Mouse (Mus musculus) small intestine, adult 2 months (tissue): ENCODE measurements at regions not wholly inside any gene's neighbourhood (a gene's known extent, or its start where the extent isn't known, plus 50 kb on each side); places are given as distances from the start of the nearest gene placed in this dataset.

Source experiments
- CTCF ChIP-seq: fragments of 200-500 bp; IDR thresholded peaks from 2 replicates; pipeline ENCODE4 v1.5.1; 2012; ENCODE audit warnings: low read depth, mild to moderate bottlenecking, control low read depth, inconsistent platforms, low read length, moderate library complexity, mixed read lengths; ENCODE audit not compliant: insufficient replicate concordance, insufficient read length; ENCODE audit errors: extremely low read depth
- POLR2A ChIP-seq: fragments of 200-500 bp; IDR thresholded peaks from 2 replicates; pipeline ENCODE4 v1.6.1; 2012; ENCODE audit warnings: low read depth, mild to moderate bottlenecking, control low read depth, inconsistent platforms, low read length, moderate library complexity

- TF ChIP-seq CTCF: no peak
- no peak for TF ChIP-seq POLR2A
Observed at GRCm38 (mm10) chr10:46397089-46397488, 819.5 kb downstream of the Hace1 start.
